Mouse (Mus musculus): ENCODE data around the gene Rreb1. TPM values are rescaled to one million over a fixed set of nuclear protein-coding genes. Genes with fewer than 3 reads are reported as not detected.
A peak's percentile ranks its signal among the peaks of the same experiment; 100 is the strongest.

Rreb1 gene
- total RNA-seq, 1 experiment from 2014 or later, result 24.9 TPM

DNA sequence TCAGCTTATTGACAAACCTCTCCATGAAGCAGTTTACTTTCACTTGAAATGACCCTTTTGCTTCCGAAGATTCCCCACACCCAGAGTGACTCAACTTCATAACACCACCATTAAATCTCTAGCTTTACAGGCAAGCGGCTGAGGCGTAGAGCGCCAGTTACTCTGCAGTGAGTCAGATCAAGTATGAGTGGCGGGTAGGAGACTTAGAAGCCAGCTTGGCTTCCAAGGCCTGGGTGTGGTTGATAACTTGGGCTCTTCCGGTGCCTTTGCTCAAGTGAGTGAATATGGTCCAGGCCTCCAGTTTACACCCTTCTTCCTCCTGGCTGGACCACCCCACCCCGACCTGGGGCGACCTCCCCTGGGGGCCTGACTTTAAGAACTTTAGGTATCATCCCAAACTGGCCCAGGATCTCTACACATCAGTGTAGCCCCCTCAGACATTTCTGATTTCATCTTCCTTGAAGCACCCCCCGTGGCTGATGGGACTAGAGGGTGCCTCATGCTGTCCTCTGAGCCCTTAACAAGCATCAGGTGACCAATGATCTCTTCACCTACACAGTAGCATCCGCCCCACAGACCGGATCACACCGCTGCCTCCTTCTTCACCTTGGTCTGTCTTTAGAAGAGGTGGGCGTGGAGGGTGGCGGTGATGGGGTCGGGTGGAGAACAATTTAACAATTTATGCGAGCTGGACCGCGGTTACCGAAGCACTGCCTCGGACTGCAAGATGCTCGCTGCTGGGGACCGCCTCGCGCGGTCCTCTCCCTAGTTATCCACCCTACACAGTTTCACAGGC is 651 bp upstream of the Rreb1 start:
- no peak for ATAC-seq (ENCODE audit: extremely low read depth, insufficient number of reproducible peaks, low FRiP score, poor library complexity, severe bottlenecking)

DNA sequence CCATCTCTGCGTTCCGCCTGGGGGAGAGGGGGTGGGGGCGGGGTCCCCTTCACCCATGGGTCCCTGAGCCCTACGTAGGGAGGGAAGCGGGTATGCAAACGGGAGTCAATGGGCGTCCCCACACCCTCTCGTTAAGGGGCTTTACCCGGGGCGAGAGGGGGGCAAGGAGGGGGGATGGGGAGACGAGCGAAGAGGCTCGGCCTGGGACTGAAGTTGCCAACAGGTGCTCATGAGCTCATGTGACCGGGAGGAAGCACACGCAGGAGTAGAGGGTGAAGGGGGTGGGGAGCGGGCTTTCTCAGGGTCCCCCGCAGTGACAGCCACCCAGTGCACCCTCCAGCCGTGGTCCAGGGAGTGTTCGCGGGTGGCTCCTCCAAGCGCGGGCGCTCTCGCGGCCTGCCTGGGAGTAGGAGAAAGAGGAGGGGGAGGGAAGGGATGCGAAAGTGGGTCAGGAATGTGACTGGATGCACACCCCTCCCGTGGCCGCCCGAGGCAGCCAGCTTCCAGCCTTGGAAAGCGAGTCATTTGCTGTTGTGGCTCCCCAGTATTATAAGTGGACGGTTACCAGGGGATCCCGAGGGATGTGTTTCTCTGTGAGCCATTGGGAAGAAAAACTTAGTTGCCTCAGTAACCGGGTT is 513 bp downstream of the Rreb1 start:
- ATAC-seq (ENCODE audit: extremely low read depth, insufficient number of reproducible peaks, low FRiP score, poor library complexity, severe bottlenecking), result peak; percentile 32; the same call in 1 of the 2 replicates

DNA sequence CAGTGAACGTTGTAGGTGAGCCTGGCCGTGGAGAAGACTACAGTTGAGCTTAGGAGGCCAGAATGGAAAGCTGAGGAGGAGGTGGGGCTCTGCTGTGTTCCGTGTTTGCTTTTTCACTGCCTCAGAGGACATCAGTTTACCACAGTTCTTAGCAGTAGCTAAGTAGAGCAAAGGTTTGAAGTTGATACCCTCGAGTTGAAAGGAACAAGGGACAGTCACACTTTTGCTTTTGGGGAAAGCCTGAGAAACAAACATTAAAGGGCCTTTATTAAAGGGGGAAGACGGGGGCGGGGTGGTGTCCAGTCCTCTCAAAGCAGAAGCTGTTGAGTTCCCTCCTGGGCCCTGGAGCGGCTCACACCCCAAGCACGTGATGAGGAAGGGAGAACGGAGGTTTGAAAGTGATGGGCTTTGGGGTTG is 1.1 kb downstream of the Rreb1 start:
- peak; percentile 57 for ATAC-seq (ENCODE audit: extremely low read depth, insufficient number of reproducible peaks, low FRiP score, poor library complexity, severe bottlenecking)

DNA sequence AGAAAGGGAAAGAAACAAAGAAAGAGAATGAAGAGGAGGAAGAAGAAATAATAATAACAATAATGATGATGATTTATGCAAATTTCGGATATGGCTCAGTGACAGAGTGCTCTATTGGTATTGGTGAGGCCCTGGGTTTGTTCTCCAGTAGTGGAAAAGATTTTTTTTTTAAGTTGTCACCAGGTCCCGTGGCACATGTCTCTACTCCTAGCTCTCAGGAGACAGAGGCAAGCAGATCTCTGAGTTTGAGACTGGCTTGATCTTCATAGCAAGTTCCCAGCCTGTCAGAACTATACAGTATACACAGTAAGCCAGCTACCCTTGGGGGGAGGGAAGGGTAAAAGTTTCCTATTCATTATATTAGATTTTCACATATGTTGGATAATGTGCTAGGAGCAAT is 3.4 kb downstream of the Rreb1 start:
- ATAC-seq (ENCODE audit: extremely low read depth, insufficient number of reproducible peaks, low FRiP score, poor library complexity, severe bottlenecking), result no peak

DNA sequence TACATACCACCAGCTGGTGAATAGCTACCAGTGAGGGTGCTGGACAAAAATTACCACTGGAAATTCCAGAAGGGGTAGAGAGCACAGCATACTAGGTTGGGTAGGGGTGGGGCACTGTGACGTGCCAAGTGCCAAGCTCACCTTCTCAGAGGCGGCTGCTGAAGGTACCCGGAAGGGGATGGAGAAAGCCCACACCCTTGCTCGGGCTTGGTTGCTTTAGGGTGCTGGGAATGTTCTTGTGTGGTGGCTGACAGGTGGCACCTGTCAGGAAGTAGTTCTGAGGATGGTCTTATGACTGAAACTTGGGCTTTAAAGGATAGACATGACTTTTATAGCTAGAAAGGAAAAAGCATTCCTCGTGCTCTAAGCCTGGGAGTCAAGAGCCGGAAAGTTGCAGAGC is 3.9 kb downstream of the Rreb1 start:
- ATAC-seq (ENCODE audit: extremely low read depth, insufficient number of reproducible peaks, low FRiP score, poor library complexity, severe bottlenecking), result no peak

DNA sequence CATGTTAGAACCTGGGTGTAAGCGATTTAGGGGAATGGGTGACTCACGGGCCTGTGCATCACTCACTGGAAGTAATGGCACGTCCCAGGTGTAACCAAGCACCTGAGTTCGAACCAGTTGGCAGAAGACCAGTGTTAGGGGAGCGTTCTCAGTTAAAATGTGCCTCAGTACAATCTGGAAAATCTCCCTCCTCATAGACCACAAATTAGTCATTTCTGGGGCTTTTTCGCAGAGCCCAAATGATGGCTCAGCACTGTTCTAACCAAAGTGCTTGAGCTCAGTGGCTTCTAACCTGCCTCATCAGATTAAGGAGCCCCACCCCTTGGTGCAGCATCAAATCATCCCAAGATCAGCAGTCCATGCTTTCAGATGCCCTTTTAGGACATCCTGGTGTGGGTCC is 5.5 kb downstream of the Rreb1 start:
- no peak for ATAC-seq (ENCODE audit: extremely low read depth, insufficient number of reproducible peaks, low FRiP score, poor library complexity, severe bottlenecking)

DNA sequence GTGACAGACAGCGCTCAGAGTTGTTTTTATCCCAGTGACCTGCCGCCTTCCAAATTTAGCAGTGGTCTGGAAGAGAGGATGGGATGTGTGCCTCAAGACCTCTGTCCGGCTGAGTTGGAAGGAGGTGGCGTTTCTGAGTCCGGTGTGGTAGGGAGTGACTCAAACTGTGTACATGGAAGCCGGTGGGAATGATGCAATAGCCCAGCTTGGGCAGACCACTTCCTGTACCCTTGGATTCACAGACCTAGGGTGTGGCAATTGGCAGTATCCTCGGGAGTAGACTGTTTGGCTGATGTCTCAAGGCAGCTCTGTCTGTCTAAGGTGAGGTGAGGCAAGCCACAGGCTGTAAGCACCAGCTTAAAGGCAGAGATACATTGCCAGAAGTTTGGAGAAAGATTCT is 6.0 kb downstream of the Rreb1 start:
- no peak for ATAC-seq (ENCODE audit: extremely low read depth, insufficient number of reproducible peaks, low FRiP score, poor library complexity, severe bottlenecking)

DNA sequence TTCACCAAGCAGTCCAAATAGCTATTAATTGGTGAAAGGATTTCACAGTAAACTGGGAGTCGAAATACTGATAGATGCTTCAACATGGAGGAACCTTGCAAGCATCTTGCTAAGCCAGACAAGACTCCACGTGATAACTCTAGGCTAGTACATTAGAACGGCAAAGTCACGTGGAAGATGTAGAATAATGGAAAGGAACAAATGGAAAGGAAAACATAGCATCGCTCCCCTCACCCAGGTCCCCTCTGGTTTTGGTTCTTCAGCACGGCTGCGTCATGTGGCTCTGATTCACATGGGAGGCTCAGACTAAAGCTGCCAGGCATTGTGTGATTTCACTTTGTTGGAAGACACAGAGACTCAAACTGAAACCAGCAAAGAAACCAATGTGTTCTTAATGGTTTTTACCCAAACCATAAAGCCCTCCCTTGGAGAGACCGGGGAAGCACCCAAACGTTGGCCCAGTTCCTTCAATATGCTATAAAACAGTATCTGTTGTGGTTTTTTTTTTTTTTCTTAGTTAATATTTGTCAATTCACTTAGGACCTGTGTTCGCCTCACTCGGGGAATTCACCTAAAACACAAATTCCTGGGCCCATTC is 14.6 kb downstream of the Rreb1 start:
- ATAC-seq (ENCODE audit: extremely low read depth, insufficient number of reproducible peaks, low FRiP score, poor library complexity, severe bottlenecking), result no peak

DNA sequence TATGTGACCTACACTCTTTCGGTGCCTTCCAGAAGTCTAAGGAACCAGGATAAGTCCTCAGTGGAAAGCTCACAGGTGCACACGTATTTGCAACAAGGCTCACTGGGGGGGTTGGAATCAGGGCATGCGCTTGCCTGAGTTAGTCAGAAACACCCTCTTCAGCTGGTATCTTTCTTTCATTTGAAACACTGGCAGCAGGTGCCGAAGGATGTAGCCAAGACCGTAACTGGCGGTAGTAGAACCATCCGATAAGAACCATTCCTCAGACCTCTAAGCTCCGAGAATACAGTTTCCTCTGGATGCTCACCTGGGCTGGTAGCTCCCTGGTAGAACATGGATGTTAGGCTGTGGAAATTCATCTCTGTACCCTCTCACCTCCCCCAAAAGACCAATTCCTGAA is 20.6 kb downstream of the Rreb1 start:
- no peak for ATAC-seq (ENCODE audit: extremely low read depth, insufficient number of reproducible peaks, low FRiP score, poor library complexity, severe bottlenecking)

DNA sequence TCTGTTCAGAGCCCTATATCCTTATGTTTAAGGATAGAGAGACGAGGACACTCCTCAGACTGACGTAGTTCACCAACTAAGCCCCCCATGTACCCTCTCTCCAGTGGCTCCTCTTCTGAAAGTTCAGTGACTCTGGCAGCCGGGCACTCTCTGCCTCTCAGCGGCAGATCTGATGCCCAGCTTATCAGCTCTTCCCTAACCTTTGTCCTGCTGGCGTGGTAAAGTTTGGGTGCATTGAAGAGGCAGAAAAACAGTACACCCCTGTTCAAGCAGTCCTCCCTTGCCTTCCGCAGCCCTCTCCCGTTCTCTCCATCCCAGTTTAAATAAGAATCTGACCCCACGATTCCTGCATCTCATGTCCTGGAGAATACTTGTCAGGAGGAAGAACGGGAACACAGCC is 21.2 kb downstream of the Rreb1 start:
- no peak for ATAC-seq (ENCODE audit: extremely low read depth, insufficient number of reproducible peaks, low FRiP score, poor library complexity, severe bottlenecking)

DNA sequence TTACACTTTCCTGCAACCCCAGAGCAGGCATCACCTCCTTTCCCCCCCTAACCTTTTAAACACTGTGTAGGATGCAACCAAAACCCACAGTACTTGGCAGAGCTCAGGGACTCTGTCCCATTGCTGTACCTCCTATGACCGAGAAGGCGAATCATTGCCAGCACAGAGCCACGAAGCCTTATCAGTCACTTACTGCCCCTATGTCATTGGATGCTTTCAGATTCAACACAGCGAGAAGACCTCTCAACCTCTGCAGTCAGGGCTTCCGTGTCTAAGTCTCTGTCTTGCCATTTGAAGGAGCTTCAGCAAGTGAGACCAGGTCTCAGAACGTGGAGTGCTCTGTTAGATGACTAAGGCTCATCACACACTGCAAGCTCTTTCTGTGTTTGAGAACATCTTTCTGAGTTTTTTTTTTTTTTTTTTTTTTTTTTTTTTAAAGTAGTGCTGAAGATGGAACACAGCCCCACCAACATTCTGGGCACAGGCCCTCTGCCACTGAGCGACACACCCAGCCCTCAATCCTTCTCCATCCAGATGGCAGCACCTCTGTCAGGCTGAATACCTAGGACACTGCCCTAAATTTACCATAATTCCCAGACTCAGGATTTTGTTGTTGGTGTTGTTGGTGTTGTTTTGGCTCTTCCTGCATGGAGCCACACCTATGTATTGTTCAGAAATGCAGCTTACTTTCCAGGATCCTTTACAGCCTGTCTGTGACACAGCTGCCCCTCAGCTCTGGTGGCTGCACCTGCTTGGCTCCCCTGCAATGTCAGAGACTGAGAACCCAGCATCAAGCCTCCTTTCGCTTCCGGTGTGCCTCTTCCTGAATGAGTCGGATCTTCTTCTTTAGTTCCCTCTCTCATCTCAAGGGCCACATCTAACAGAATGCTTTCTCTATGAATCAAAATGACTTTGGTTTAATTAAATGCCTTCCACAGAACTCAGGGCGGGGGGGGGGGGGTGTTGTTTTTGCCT is 23.2 kb downstream of the Rreb1 start:
- ATAC-seq (ENCODE audit: extremely low read depth, insufficient number of reproducible peaks, low FRiP score, poor library complexity, severe bottlenecking), result peak; percentile 54; the same call in 1 of the 2 replicates

DNA sequence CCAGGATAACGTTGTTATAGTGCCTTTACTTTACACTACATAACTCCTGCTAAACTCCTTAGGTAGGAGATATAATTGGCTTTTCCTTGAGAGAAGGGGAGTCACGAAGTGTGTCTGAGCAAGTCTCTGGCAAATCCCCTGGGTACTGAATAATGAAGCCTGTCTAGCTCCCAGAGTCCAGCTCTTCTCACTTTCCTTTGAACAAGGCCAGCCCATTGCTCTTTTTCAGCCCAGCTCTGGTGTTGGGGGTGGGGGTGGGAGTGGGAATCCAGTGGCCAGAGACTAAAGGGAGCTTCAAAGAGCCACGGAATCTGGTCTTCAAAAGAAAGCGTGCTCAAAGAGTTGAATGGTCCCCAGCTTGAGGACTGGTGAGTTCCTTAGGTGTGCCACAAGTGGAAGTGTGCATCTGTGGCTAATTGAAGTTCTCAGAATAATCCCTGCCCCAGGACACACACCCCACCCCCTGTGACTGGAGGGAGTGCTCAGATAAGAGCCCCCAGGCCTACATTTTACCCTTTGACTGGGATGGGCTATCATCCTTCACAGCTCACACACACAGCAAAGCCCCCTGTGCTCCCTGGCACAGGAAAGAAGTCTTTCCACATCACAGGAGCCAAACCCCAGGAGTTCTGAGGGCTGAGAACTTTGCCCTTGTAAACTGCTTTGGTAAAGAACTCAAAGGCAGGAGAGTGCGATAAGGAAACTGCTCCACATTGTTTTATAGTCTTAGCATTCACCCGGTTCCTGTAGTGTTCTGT is 24.2 kb downstream of the Rreb1 start:
- no peak for ATAC-seq (ENCODE audit: extremely low read depth, insufficient number of reproducible peaks, low FRiP score, poor library complexity, severe bottlenecking)

DNA sequence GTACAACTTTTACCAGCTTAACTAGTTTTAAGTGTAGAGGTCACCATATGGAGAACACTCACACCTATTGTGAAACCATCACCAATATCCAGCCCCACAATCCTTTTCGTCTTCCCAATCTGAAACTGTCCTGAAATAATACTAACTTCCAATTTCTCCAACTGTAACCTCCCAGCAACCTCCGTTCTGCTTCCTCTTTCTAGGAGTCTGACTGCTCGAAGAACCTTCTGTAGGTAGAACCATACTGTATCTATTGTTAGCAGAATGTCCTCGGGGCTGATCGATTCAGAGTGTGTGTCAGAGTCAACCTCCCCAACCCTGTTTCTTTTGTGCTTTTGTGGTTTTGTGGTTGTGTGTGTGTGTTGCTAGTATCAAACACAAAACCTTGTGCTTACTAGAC is 25.0 kb downstream of the Rreb1 start:
- no peak for ATAC-seq (ENCODE audit: extremely low read depth, insufficient number of reproducible peaks, low FRiP score, poor library complexity, severe bottlenecking)

DNA sequence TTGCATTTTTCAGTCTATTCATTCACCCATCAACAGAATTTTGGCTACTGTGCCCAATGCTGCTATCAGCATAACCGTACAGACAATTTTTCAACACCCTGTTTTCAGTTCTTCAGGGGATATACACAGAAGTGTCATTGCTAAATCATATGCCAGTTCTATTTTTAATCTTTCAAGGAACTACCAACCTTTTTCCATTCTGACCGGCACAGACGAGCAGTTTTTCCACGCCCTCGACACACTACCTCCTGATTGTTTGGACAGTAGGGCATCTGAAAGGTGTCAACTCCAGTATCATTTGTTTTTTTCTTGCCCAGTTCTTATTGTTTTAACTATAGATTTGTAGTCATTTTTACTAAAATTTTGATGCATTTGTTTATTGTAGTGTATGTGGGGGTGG is 25.8 kb downstream of the Rreb1 start:
- no peak for ATAC-seq (ENCODE audit: extremely low read depth, insufficient number of reproducible peaks, low FRiP score, poor library complexity, severe bottlenecking)

DNA sequence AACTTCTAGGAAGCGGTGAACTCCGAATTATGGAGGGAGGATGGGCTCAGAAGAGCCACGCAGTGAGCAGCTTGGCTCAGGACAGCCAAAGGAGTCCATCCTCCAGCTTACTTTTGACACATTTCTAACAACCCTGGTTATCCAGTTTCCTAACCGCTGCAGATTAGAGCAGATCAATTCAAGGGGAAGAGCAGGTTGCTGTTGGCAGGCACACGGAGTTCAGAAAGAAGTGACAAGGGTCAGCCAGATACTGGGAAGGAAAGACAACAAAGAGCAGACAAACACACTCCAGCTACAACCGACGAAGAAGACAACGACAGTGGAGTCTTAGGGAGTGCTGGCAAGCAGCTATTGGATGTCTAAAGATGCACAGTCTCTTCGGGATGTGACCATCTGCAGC is 36.8 kb downstream of the Rreb1 start:
- no peak for ATAC-seq (ENCODE audit: extremely low read depth, insufficient number of reproducible peaks, low FRiP score, poor library complexity, severe bottlenecking)

DNA sequence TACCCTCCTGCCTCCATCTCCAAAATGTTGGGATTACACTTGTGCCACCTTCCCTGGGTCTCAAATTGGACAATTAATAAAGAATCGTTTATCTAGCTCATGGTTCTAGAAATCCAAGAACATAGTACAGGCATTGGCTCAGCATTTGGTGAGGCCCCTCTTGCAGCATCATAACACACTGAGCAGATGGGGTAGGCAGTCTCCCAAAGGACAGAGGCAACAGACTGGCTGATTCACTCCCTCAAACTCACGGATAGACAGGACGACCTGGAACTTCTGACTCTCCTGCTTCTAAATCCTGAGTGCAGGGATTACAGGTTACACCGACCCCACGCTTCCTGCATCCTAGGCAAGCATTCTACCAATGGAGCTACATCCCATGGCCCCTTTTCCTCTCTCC is 38.5 kb downstream of the Rreb1 start:
- ATAC-seq (ENCODE audit: extremely low read depth, insufficient number of reproducible peaks, low FRiP score, poor library complexity, severe bottlenecking), result no peak

DNA sequence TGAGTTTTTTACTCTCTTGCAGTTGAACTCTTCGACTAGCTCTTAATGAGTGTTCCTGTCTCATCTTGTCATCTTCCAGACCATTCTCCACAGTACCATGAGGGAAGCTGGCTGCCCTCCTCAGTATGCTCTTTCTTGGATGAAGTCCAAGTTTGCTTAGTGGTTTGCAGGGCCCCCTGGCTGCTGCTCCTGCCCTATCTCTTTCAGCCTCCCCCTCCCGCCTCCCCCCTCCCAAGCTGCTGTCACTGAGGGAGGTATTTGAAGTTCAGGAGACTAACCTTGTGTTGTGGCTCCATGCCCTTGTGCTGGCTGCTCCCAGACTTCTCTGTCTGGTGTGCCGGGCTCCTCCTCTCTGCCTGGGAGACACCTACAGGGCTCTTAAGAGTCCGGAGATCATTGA is 43.2 kb downstream of the Rreb1 start:
- no peak for ATAC-seq (ENCODE audit: extremely low read depth, insufficient number of reproducible peaks, low FRiP score, poor library complexity, severe bottlenecking)

DNA sequence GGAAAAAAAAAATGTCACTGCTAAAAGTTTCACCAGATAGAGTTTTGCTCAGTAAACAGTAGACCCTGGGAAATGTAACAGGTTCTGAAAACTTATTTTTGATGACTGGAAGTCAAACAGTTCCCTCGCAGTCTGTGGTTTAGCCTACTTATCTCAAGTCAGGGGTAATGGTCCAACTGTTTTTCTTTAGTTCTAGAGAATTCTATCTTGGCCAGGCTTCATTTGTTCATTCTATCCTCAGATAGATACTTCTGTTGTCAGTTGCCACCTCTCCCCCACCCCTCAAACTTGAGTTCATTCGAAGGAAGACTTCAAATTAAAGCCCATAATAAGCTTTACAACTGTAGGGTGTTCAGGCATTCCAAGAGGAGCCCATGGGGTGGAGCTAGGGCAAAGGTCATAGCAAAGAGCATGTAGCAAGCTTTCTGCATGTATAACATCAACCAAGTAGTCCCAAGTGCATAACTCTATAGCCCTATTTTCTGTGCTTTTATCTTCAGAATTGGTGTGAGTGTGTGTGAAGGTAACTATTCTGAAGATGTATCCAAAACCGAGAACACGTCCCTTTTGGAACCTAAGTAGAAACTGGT is 46.2 kb downstream of the Rreb1 start:
- ATAC-seq (ENCODE audit: extremely low read depth, insufficient number of reproducible peaks, low FRiP score, poor library complexity, severe bottlenecking), result no peak
